Mouse (Mus musculus) liver, adult 2 months (tissue): ENCODE results near the gene Plcl1.

Experiments
- CTCF ChIP-seq: fragments of 200-500 bp; IDR thresholded peaks from 2 replicates; pipeline ENCODE4 v1.5.1; 2011; ENCODE audit warnings: low read depth, low read length, control low read depth
- POLR2A ChIP-seq: fragments of 200-500 bp; IDR thresholded peaks from 2 replicates; pipeline ENCODE4 v1.6.1; 2011; ENCODE audit warnings: low read length, control low read depth; ENCODE audit not compliant: insufficient read depth; ENCODE audit errors: extremely low read depth

GRCm38 (mm10) chr1:55705173-55705572 is 299.5 kb downstream of the Plcl1 start:
- TF ChIP-seq CTCF (no peak), POLR2A (no peak)
